Mouse (Mus musculus) kidney, adult 2 months (tissue): ENCODE measurements around the gene Cog6. TPM values are rescaled to one million over a fixed set of nuclear protein-coding genes. Genes with fewer than 3 reads are reported as not detected.
"Not testable (repeated sequence)": the region's sequence is repeated elsewhere in the genome, so short reads cannot be mapped to it uniquely, and the experiment has no call there.

Experiments
- DNase-seq: peaks from one replicate; pipeline ENCODE4 v3.0.0; 2021
- H3K27ac ChIP-seq: fragments of 200-500 bp; 2 replicates; pipeline ENCODE4 v1.5.1; 2012; ENCODE audit warnings: low read depth, low read length, control low read depth, inconsistent platforms; ENCODE audit not compliant: insufficient read depth
- H3K27me3 ChIP-seq: fragments of 200-500 bp; replicated peaks from 2 replicates; pipeline ENCODE4 v1.6.1; 2012; ENCODE audit warnings: mild to moderate bottlenecking, moderate library complexity, low read length, inconsistent platforms; ENCODE audit not compliant: control insufficient read depth, insufficient read depth
- H3K36me3 ChIP-seq: fragments of 200-500 bp; 2 replicates; pipeline ENCODE4 v1.6.1; 2012; ENCODE audit warnings: mild to moderate bottlenecking, moderate library complexity, low read length, inconsistent platforms; ENCODE audit not compliant: control insufficient read depth, insufficient read depth
- H3K4me1 ChIP-seq: fragments of 200-500 bp; 2 replicates; pipeline ENCODE4 v1.6.1; 2011; ENCODE audit warnings: low read length; ENCODE audit not compliant: control insufficient read depth, insufficient read depth
- H3K4me3 ChIP-seq: fragments of 200-500 bp; 2 replicates; pipeline ENCODE4 v1.5.1; 2011; ENCODE audit warnings: mild to moderate bottlenecking, low read depth, low read length, control low read depth; ENCODE audit not compliant: insufficient read depth
- CTCF ChIP-seq: fragments of 200-500 bp; conservative IDR thresholded peaks from 2 replicates; pipeline ENCODE4 v1.5.1; 2011; ENCODE audit warnings: low read depth, mild to moderate bottlenecking, control low read depth, low read length, moderate library complexity, mixed read lengths; ENCODE audit not compliant: insufficient read depth, insufficient read length
- POLR2A ChIP-seq: fragments of 200-500 bp; IDR thresholded peaks from one replicate; pipeline ENCODE4 v1.6.1; 2011; ENCODE audit warnings: low read depth, low read length, control low read depth
- WGBS: fragments of 180-500 bp; shearing (Covaris S2); methylation state at CpG from one replicate; pipeline ENCODE4 v1.1.7; 2018; 5-methylcytosine and 5-hydroxymethylcytosine counted together
- polyA plus RNA-seq: library from polyadenylated mRNA; depleted of rRNA; stranded (reverse); fragments of >200 nt; gene quantifications from 2 replicates; pipeline ENCODE4 v1.2.3, GENCODE M21; 2012

Cog6 gene
- polyA plus RNA-seq, 1 experiment = 21.5 TPM

DNA sequence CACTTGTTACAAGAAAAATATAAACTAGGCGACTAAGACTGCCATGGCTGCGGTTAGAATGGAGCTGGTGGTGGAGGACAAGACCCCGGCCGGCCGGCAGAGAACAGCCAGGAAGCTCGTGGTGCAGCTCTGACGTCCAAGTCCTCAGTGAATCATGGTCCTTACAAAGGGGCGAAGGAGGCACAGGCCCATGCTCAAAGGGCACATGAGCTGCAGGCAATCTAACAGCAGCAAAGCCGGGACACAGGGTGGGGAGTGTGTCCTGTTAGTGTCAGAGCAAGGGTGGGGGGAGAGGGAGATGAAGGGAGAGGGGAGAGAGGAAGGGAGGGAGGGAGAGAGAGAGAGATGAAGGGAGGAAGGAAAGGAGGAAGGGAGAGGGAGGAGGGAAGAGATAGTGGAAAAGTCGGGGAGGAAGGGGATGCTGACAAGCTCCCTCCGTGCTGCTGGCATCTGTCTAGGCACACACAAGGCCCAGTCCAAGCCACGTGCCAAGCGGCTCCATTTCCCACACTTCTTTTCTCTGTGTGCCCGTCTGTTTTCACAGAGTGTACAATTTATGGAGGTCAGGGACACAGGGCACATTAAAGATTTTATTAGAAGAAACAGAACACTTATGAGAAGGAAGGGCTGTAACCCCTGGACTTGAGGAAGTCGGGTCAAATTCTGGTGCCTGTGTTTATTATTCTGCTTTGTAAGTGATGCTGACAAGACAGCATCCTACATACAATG lies 17.9 kb downstream of the Cog6 start:
- Histone ChIP-seq H3K27me3 (no peaks in the 10 kb centered on the region), H3K27ac (peak overlapping the region; percentile 30; the same call in 1 of the 2 replicates)
- WGBS = 56% methylated on average over 15 of the region's 15 CpGs

DNA sequence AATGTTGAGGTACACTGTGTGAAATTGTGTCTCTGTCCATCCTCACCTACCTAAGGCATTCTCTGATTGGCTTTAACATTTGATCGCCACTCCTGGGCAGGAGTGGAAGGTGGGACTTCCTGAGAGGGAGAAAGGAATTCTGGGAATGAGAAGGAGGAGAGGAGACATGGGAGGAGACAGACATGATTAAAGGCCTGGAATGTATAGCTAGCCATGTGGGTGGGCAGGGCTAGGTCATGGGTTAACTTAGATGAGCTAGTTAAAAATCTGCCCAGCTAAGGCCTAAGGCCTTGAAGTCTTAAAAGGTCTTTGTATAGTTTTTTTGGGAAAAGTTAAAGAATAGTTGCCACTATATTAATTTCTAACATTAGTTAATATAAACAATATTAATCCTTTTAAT lies 19.7 kb downstream of the Cog6 start:
- Histone ChIP-seq H3K27ac (no peak overlapping the region), H3K27me3 (no peaks in the 10 kb centered on the region), H3K4me3 (no peak overlapping the region), H3K36me3 (peaks cover 3% of the 10 kb centered on the region), H3K4me1 (no peaks in the 10 kb centered on the region)
- TF ChIP-seq POLR2A (no peak), CTCF (no peak)
- DNase-seq = no peak
- WGBS = 86% methylated on average over 1 of the region's 1 CpGs

More for the DNA sequence above, 17.9 kb downstream of the Cog6 start:
- DNase-seq = peak; percentile 54
- TF ChIP-seq CTCF (no peak), POLR2A (no peak)
- Histone ChIP-seq H3K4me3 (no peak overlapping the region), H3K4me1 (no peaks in the 10 kb centered on the region), H3K36me3 (peaks cover 3% of the 10 kb centered on the region)

DNA sequence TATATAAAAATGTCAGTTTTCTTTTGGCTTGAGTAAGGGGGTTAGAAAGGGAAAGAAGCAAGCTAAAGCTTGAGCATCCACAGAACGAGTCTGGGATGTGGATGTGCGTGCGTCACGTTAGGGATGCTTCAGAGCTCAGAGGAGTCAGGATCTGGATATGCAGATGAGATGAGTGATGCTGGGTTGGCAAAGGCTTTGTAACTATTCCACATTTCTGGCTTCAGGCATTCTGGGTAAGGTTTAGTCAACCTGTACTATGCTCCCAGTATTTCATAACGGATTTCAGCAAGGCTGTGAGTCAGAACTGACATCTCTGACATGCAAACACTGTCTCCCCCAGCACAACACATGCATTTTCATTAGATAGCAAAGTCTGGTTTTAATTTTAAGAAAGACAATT lies 20.4 kb downstream of the Cog6 start:
- no peak for TF ChIP-seq POLR2A
- no peak for TF ChIP-seq CTCF
- no peak overlapping the region for H3K4me3 ChIP-seq
- no peak overlapping the region for H3K27ac ChIP-seq
- H3K4me1 ChIP-seq = no peaks in the 10 kb centered on the region
- WGBS = 94% methylated on average over 5 of the region's 5 CpGs
- H3K36me3 ChIP-seq = peaks cover 5% of the 10 kb centered on the region
- no peaks in the 10 kb centered on the region for H3K27me3 ChIP-seq
- no peak for DNase-seq

DNA sequence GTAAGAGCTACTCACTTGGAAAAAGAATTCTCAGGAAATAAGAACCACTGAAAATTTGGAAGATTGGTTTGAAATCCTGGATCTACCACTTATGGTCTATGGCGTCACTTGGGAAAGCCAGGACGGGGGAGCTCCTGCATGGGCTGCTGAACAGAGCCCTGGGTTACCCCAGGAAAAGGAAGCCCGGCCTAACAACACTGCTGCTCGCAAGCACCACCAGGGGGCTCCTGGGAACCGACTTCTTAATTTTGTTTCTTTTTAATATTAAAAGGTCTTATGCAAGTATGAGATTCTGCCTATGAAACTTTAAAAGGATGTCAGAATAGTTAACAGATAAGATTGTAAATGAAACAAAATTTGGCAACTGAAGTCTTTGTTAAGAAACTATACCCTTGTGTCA lies 22.4 kb downstream of the Cog6 start:
- Histone ChIP-seq H3K27ac (no peak overlapping the region), H3K36me3 (peaks cover 8% of the 10 kb centered on the region), H3K27me3 (no peaks in the 10 kb centered on the region), H3K4me3 (no peak overlapping the region), H3K4me1 (no peaks in the 10 kb centered on the region)
- WGBS = 74% methylated on average over 5 of the region's 5 CpGs
- TF ChIP-seq CTCF (no peak), POLR2A (no peak)
- no peak for DNase-seq

DNA sequence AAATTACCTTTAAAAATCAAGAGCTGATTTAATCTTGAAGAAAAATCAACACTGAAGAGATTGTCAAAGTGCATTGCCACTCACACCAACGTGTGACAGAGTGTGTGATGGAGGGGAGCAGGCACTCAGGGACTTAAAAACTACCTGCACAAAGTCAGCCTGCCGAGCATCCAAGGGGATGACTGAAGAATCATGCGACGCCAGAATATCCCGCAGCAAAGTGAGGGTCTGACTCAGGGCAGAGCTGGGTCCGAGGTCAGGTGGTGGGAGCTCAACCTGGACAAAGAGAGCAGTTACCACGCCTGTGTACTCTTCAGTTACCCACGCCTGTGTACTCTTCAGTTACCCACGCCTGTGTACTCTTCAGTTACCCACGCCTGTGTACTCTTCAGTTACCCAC lies 23.7 kb downstream of the Cog6 start:
- H3K27ac ChIP-seq = no peak overlapping the region
- H3K4me3 ChIP-seq = no peak overlapping the region
- DNase-seq = no peak
- 92% methylated on average over 10 of the region's 10 CpGs for WGBS
- no peak for TF ChIP-seq POLR2A
- no peak for TF ChIP-seq CTCF
- peaks cover 10% of the 10 kb centered on the region for H3K36me3 ChIP-seq
- no peaks in the 10 kb centered on the region for H3K27me3 ChIP-seq
- H3K4me1 ChIP-seq = no peaks in the 10 kb centered on the region

DNA sequence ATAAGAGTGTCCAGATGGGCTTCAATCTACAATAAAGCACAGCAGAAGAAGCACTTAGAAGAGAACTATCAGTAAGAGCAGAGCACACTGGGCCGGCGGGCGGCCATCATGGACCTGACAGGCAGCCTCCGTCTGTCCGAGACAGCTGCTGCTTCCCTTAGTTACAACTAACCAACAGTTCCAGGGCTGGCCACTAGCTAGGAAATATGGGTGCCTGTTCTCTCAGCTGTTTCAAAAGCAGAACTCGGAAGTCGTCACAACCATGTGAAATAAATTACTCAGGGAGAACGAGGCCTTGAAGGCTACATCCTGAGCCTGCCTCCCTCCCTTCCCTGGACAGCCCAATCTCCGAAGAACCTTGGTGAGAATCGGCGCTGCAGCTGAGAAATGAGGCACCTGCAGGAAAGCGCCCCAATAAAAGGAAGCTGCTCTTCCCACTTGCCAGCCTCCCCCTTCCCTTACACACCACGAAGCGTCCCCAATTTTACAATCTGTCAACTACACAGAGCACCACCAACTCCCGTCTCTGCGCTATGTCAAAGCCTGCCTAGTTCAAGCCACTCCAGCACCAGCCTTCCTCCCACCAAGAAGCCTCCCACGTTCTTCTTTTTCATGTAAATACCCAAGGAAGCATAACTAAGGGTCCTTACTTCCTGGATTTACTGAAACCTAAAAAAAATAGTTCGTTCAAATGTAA lies 26.8 kb downstream of the Cog6 start:
- no peaks in the 10 kb centered on the region for H3K27me3 ChIP-seq
- peaks cover 8% of the 10 kb centered on the region for H3K36me3 ChIP-seq
- WGBS = 52% methylated on average over 18 of the region's 18 CpGs
- no peak overlapping the region for H3K27ac ChIP-seq
- no peak for DNase-seq
- H3K4me1 ChIP-seq = no peaks in the 10 kb centered on the region
- no peak overlapping the region for H3K4me3 ChIP-seq
- no peak for TF ChIP-seq POLR2A
- no peak for TF ChIP-seq CTCF

- DNase-seq = peak; percentile 20
- H3K4me1 ChIP-seq, H3K27me3 ChIP-seq, H3K4me3 ChIP-seq, H3K27ac ChIP-seq, H3K36me3 ChIP-seq: not testable (repeated sequence)
- WGBS = 93% methylated on average over 6 of the region's 7 CpGs
These were observed 31.5 kb downstream of the Cog6 start for GRCm38 (mm10) chr3:52985508-52985941.
